Mouse (Mus musculus) E14TG2a.4 (cell line): ENCODE results near the gene Slc7a14.
"Not testable (repeated sequence)": the region's sequence is repeated elsewhere in the genome, so short reads cannot be mapped to it uniquely, and the experiment has no call there.

Source experiments
- H3K27me3 ChIP-seq: 2 replicates; pipeline ENCODE4 v1.6.1; 2014; ENCODE audit warnings: low read length, control low read depth; ENCODE audit not compliant: insufficient read depth
- H3K36me3 ChIP-seq: 2 replicates; pipeline ENCODE4 v1.6.1; 2014; ENCODE audit warnings: low read length, control low read depth; ENCODE audit not compliant: insufficient read depth
- H3K4me1 ChIP-seq: replicated peaks from 2 replicates; pipeline ENCODE4 v1.6.1; 2014; ENCODE audit warnings: low read depth, low read length, control low read depth
- H3K4me3 ChIP-seq: replicated peaks from 2 replicates; pipeline ENCODE4 v1.5.1; 2014; ENCODE audit warnings: mild to moderate bottlenecking, low read length
- H3K9me3 ChIP-seq: 2 replicates; pipeline ENCODE4 v1.6.1; 2014; ENCODE audit warnings: low read length, control low read depth
- CTCF ChIP-seq: conservative IDR thresholded peaks from 2 replicates; pipeline ENCODE4 v1.5.1; 2014; ENCODE audit warnings: low read length
- NANOG ChIP-seq: IDR thresholded peaks from 2 replicates; pipeline ENCODE4 v1.6.1; 2014; ENCODE audit warnings: borderline replicate concordance, low read length, mixed read lengths
- POU5F1 ChIP-seq: IDR thresholded peaks from 2 replicates; pipeline ENCODE4 v1.6.1; 2014; ENCODE audit warnings: low read length, borderline replicate concordance

Gene Slc7a14

GRCm38 (mm10) chr3:31308906-31309305 is 1.3 kb downstream of the Slc7a14 start:
- H3K4me1 ChIP-seq: peaks cover 15% of the 10 kb centered on the region
- peaks cover 53% of the 10 kb centered on the region for H3K27me3 ChIP-seq
- no peaks in the 10 kb centered on the region for H3K9me3 ChIP-seq
- H3K36me3 ChIP-seq: no peaks in the 10 kb centered on the region
- no peak for TF ChIP-seq POU5F1
- TF ChIP-seq NANOG: no peak
- peak overlapping the region; percentile 78 for H3K4me3 ChIP-seq

GRCm38 (mm10) chr3:31307936-31308335 is 2.2 kb downstream of the Slc7a14 start:
- Histone ChIP-seq H3K4me1 (peaks cover 15% of the 10 kb centered on the region), H3K27me3 (peaks cover 53% of the 10 kb centered on the region), H3K4me3 (no peak overlapping the region), H3K9me3 (no peaks in the 10 kb centered on the region), H3K36me3 (no peaks in the 10 kb centered on the region)
- TF ChIP-seq CTCF (no peak), NANOG (no peak), POU5F1 (no peak)

GRCm38 (mm10) chr3:31291673-31292602 is 18.2 kb downstream of the Slc7a14 start:
- H3K36me3 ChIP-seq: no peaks in the 10 kb centered on the region
- no peaks in the 10 kb centered on the region for H3K27me3 ChIP-seq
- H3K4me1 ChIP-seq: no peaks in the 10 kb centered on the region
- no peak overlapping the region for H3K4me3 ChIP-seq
- H3K9me3 ChIP-seq: no peaks in the 10 kb centered on the region
- TF ChIP-seq NANOG: no peak
- TF ChIP-seq CTCF: no peak
- no peak for TF ChIP-seq POU5F1

- no peak overlapping the region for H3K4me3 ChIP-seq
- H3K27me3 ChIP-seq: no peaks in the 10 kb centered on the region
- H3K9me3 ChIP-seq: no peaks in the 10 kb centered on the region
- no peak for TF ChIP-seq NANOG
- TF ChIP-seq CTCF: no peak
- no peak for TF ChIP-seq POU5F1
- H3K36me3 ChIP-seq: no peaks in the 10 kb centered on the region
- H3K4me1 ChIP-seq: no peaks in the 10 kb centered on the region
These were observed 22.7 kb downstream of the Slc7a14 start for GRCm38 (mm10) chr3:31287421-31287948.

- no peaks in the 10 kb centered on the region for H3K4me1 ChIP-seq
- TF ChIP-seq NANOG (no peak), CTCF (no peak), POU5F1 (no peak)
- H3K36me3 ChIP-seq: no peaks in the 10 kb centered on the region
- no peaks in the 10 kb centered on the region for H3K9me3 ChIP-seq
- H3K27me3 ChIP-seq: no peaks in the 10 kb centered on the region
- H3K4me3 ChIP-seq: no peak overlapping the region
These were observed 29.1 kb downstream of the Slc7a14 start for GRCm38 (mm10) chr3:31281116-31281515.

- no peaks in the 10 kb centered on the region for H3K27me3 ChIP-seq
- H3K4me3 ChIP-seq: no peak overlapping the region
- no peaks in the 10 kb centered on the region for H3K9me3 ChIP-seq
- H3K4me1 ChIP-seq: no peaks in the 10 kb centered on the region
- TF ChIP-seq POU5F1: no peak
- no peak for TF ChIP-seq NANOG
- TF ChIP-seq CTCF: no peak
- H3K36me3 ChIP-seq: no peaks in the 10 kb centered on the region
These were observed 35.3 kb downstream of the Slc7a14 start for GRCm38 (mm10) chr3:31274875-31275274.

- not testable (repeated sequence) for H3K4me3 ChIP-seq, H3K27me3 ChIP-seq, H3K4me1 ChIP-seq
These were observed 36.9 kb downstream of the Slc7a14 start for GRCm38 (mm10) chr3:31273247-31273646.

GRCm38 (mm10) chr3:31272635-31273034 is 37.5 kb downstream of the Slc7a14 start:
- no peaks in the 10 kb centered on the region for H3K4me1 ChIP-seq
- TF ChIP-seq CTCF: no peak
- no peak for TF ChIP-seq POU5F1
- no peak for TF ChIP-seq NANOG
- no peak overlapping the region for H3K4me3 ChIP-seq
- H3K27me3 ChIP-seq: no peaks in the 10 kb centered on the region
- no peaks in the 10 kb centered on the region for H3K9me3 ChIP-seq
- H3K36me3 ChIP-seq: no peaks in the 10 kb centered on the region

More at GRCm38 (mm10) chr3:31273247-31273646, 36.9 kb downstream of the Slc7a14 start:
- not testable (repeated sequence) for H3K36me3 ChIP-seq, H3K9me3 ChIP-seq
